Mouse (Mus musculus) mouse embryonic stem cell (cell line): ENCODE results near the gene Pdgfa.

Source experiments
- in situ Hi-C, 2 experiments: fragments of 300-500 bp; cut with MboI; formaldehyde crosslinking; loops; 1 replicate in 1 of 2; 3 replicates in 1 of 2; pipeline ENCODE4 v1.14.3; 2019 to 2020; ENCODE audit warnings: low sequenced_read_pairs in 2 of 2, low pct_unique_long_range_greater_than_20kb in 1 of 2, mixed read lengths in 1 of 2; ENCODE audit not compliant: unreplicated experiment in 1 of 2

Pdgfa gene

DNA sequence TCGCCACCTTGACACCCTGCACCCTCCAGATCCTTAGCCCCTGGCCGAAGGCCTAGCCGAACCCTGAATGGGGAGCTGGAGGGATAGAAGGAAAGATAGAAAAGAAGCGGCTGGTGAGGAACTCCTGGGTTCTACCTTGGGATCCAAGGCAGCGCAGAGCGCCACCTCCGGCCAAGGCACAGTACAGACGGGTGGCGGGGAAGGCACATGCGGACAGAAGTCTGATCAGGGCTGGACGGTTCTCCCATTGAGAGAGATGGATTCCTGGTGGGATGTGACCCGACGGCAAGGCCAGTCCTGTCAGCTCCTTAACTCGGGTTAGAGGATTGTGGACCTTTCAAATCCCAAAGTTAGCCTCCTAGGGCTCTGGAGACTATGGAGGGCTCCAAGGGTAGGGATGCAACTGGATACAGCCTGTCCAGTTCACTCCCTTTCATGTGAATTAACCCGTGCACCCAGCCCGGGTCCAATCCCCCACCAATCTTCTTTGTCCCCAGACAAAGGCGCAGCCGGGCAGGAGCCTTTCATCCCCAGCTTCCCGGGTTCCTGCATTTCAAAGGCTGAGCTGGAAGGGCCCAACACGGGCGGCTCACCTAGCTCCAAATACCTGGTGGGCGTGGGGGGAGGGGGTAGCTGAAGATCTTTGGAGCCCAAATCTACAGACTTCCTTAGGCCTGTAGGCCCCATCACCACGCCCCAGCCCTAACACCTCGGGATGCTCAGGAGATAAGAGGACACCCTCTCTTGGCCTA is 672 bp downstream of the Pdgfa start:
- in situ Hi-C loops = no loop called here

DNA sequence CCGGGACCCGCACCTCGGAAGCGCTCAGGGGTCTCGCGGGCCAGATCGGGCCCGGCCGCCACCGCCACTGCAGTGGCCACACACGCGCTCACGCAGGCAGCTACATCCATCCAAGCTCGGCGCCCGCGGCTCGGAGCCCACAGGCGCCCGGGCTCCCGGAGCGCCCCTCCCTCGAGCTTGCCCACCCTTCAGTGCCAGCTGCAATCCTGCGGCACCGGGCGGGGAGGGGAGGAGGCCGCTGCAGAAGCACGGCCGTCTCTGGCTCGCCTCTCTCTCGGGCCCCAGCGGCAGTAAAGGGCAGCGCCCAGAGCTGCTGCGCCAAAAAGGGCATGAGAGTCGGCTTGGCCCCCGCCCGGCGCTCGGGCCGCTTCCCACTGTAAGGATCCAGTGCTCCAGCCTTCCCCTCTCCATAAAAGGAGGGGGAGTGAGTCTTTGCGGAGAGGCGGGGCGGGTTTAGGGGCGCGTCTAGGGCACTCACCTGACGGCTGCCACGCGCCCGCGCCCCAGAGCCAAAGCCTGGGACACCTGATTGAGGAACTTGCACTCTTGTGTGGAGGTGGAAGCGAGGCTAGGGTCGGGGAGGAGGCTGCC is 1.4 kb downstream of the Pdgfa start:
- in situ Hi-C loops = no loop called here

DNA sequence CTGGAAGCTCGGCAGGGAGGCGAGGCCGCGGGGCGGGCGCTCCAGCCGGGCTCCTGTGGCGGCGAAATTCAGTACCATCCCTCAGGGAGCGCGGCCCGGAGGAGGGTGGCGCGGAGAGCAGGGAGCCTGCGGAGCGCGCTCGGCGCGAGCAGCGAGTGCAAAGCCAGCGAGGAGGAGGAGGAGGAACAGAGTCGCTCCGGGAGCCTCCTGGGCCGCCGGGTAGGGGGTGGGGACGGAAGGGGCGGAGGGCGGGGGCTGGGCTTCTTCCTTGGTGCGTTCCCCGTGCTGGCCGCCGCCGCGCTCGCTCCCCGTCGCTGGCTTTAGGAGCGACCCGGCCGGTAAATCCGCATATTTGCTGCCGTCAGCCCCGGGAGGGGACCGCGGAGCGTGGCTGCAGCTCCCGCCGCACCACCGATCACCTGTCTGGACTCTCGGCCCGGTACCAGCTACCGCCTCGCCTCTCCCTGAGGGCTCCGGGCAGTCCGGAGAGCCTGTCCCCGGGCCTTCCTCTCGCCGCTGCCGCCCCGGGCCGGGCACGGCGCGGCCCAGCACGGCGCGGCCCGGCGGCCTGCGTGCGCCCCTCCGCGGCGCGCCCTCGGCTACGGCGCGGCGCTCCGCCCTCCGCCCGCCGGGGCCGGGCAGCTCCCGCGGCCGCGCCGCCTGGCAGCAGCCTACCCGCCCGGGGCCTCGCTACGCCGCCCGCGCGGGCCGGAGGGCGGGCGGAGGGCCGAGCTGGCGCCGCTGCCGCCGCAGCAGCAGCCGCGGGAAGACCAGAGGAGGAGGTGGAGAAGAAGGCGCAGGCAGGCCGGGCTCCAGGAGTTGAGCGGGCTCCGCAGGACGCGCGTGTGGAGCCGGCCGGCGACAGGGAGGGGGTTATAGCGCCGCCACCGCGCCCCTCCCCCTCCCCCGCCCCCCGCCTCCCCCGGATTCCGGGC is 2.1 kb downstream of the Pdgfa start:
- in situ Hi-C loops = no loop called here

DNA sequence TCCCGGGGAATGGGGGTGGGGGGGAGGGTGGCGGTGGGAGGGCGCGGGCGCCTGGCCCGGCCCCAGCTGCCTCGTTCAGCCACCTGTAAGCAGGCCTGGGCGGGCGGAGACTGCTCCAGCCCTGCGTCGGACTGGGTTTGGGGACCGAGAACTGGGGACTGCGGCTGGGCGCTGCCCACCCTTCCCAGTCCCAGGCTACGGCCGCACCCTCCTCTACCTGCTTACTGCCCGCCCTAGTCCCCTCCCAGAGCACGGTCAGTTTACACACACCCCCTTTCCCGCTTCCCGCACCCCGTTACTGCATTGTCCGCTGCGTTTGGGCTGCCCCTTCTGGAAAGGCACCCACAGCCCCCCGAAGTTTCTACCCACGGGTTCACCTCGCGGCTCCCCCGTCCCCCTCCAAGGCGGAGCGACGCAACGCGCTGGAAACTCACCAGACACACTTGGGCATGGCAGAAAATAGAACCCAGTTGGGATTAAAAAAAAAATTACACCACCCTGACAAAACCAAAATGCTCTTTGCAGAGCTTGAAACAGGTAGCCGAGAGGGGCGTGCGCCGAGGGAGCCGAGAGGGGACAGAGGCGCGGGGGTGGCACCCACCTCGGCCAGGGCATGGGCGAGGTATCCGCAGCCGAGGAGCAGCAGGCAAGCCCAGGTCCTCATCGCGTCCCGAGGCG is 2.9 kb downstream of the Pdgfa start:
- in situ Hi-C loops = no loop called here

GRCm38 (mm10) chr5:138993371-138994107 is 3.6 kb downstream of the Pdgfa start:
- in situ Hi-C loops = no loop called here

DNA sequence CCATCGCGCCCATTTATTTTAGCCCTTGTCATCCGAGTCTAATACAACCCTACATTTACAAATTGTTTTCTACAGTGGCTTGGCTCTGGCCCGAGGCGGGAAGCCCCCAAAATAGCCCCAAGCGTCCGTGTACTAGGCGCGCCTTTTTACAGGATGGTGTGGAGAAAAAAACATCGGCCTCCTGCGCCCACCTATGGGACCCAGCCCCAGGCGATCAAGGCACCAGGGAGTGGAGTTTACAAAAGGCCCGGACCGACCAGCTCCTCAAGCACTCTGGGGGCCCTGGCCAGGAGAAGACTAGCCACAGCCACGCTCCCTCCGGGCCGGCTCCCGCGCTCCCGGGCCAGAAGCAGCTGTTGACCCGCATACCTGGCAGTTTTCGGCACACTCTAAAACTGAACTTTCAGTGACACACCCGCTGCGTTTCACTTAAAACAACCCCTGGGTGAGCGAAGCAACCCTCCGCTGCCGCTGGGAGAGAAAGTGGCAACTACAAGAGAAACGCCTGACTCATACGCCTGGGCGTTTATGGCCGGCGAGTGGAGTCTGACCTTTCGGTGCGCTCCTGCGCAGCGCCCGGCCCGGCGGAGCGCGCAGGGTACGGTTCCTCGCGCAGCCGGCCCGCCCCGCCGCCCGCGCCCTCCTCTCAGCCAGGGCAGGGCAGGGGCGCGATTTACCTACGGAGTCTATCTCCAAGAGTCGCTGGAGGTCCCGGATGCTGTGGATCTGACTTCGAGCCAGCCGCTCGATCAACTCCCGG is 4.4 kb downstream of the Pdgfa start:
- in situ Hi-C loops = no loop called here

GRCm38 (mm10) chr5:138991734-138992133 is 5.4 kb downstream of the Pdgfa start:
- in situ Hi-C loops = no loop called here

GRCm38 (mm10) chr5:138990659-138991380 is 6.3 kb downstream of the Pdgfa start:
- in situ Hi-C loops = no loop called here

GRCm38 (mm10) chr5:138989567-138989966 is 7.6 kb downstream of the Pdgfa start:
- in situ Hi-C loops = no loop called here

DNA sequence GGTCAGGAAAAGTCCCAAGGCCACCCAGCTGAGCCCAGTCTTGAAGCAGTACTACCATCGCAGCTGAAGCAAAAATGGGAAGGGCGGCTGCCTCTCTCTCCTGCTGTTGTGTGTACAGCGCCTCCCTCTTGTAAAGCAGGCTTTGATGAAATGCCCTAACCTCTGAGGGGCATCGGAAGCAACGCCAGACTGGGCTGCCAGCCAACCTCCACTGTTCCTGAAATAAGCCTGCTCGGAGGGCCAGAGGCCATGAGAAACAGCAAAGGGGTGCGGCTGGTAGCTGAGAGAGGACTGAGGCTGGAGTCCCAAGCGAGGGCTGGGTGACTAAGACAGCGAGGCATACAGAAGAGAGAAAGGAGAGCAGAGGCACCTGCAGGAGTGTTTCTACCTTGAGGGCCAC is 8.4 kb downstream of the Pdgfa start:
- in situ Hi-C loops = no loop called here

- in situ Hi-C loops = no loop called here
These were observed 9.2 kb downstream of the Pdgfa start for GRCm38 (mm10) chr5:138987994-138988393.

DNA sequence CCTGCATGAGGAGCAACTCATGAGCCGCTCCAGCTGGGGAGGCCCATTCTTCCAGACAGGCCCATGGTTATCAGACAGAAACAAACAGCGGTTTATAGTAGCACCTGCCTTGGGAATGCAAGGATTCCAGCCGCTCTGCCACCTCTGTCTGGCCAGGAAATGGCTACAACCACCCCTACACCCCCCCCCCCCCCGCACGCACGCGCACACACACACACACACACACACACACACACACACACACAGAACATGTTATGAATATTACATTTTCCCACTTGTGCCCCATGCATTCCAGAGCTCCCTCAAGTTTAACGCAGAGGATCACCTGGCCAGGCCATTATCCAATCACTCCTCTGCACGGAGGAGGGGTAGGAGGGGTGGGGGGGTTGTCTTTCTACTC is 15.2 kb downstream of the Pdgfa start:
- in situ Hi-C loops = no loop called here

- in situ Hi-C loops = no loop called here
These were observed 16.6 kb downstream of the Pdgfa start for GRCm38 (mm10) chr5:138980608-138981007.

GRCm38 (mm10) chr5:138979840-138980239 is 17.3 kb downstream of the Pdgfa start:
- in situ Hi-C loops = no loop called here

GRCm38 (mm10) chr5:138977759-138978158 is 19.4 kb downstream of the Pdgfa start:
- in situ Hi-C loops = no loop called here

DNA sequence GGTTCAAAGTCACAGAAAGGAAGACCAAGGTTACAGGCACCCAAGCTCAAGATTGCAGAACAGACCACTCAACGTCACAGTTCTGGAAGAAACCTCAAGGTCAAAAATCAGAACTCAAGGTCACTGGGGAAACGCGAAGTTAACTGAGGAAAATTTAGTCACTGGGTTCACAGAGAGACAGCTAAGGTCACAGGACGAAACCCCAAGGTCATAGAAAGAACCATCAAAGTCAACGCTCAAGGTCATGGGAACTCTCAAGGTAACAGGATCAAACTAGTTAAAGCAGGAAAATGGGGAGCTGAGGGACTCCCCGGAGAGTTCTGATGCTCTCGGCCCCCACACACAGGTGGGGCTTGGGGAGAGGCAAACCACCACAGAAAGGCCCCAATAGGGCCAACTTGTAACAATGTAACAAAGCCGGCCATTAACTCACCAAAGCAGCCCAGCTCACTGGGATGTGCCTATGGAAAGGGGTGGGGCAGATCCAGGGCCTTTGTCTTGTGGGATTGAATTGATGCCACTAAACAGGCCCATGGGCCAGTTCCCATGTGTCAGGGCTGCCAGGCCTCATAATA is 22.2 kb downstream of the Pdgfa start:
- in situ Hi-C loops = no loop called here

DNA sequence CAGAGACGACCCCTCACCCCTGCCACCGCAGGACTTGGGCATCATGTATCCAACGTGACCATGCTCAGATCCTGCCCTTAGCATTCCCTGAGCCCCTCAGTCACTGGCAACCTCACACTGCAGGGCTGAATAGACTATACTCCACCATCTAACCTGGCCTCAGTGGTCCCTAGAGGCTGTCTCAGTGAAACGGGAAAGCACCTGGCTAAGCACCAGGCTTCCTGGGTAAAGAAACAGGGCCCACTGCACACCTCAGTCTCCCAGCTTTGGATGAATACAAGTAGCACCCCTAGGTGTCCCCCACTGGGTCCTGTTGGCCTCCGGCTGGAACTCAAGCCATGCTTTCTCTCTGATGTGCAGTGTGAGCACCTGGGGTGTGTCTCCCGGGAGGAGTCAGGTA is 23.7 kb downstream of the Pdgfa start:
- in situ Hi-C loops = no loop called here
